Mouse (Mus musculus): ENCODE data around the gene Apoc3.

Apoc3 gene

GRCm38 (mm10) chr9:46230450-46230975, 4.9 kb downstream of the Apoc3 start:
- no peak for DNase-seq (ENCODE audit: low read depth in 2 of 2, low spot score in 2 of 2)

GRCm38 (mm10) chr9:46229573-46230449, 5.6 kb downstream of the Apoc3 start:
- peak in 1 of 2 experiments; percentile 21 for DNase-seq (ENCODE audit: low read depth in 2 of 2, low spot score in 2 of 2)

GRCm38 (mm10) chr9:46228491-46228890, 6.9 kb downstream of the Apoc3 start, which contains the start of gene Apoa1:
Apoa1 (plus strand) TSS chr9:46228580.
- DNase-seq (ENCODE audit: low read depth in 2 of 2, low spot score in 2 of 2): no peak

- DNase-seq (ENCODE audit: low read depth in 2 of 2, low spot score in 2 of 2): no peak
Observed at GRCm38 (mm10) chr9:46227064-46227614, 8.3 kb downstream of the Apoc3 start.

GRCm38 (mm10) chr9:46224945-46225660, 10.3 kb downstream of the Apoc3 start:
- DNase-seq (ENCODE audit: low read depth in 2 of 2, low spot score in 2 of 2): no peak

- no peak for DNase-seq (ENCODE audit: low read depth in 2 of 2, low spot score in 2 of 2)
Observed at GRCm38 (mm10) chr9:46224101-46224500, 11.3 kb downstream of the Apoc3 start.

- no peak for DNase-seq (ENCODE audit: low read depth in 2 of 2, low spot score in 2 of 2)
Observed at GRCm38 (mm10) chr9:46223090-46223489, 12.3 kb downstream of the Apoc3 start.

GRCm38 (mm10) chr9:46218176-46218575, 17.3 kb downstream of the Apoc3 start:
- no peak for DNase-seq (ENCODE audit: low read depth in 2 of 2, low spot score in 2 of 2)

- DNase-seq (ENCODE audit: low read depth in 2 of 2, low spot score in 2 of 2): no peak
Observed at GRCm38 (mm10) chr9:46216744-46217470, 18.5 kb downstream of the Apoc3 start.

GRCm38 (mm10) chr9:46215338-46216322, 19.8 kb downstream of the Apoc3 start:
- no peak for DNase-seq (ENCODE audit: low read depth in 2 of 2, low spot score in 2 of 2)

GRCm38 (mm10) chr9:46214946-46215337, 20.5 kb downstream of the Apoc3 start:
- no peak for DNase-seq (ENCODE audit: low read depth in 2 of 2, low spot score in 2 of 2)

- DNase-seq (ENCODE audit: low read depth in 2 of 2, low spot score in 2 of 2): no peak
Observed at GRCm38 (mm10) chr9:46214276-46214675, 21.2 kb downstream of the Apoc3 start.

GRCm38 (mm10) chr9:46210473-46210872, 25.0 kb downstream of the Apoc3 start:
- DNase-seq (ENCODE audit: low read depth in 2 of 2, low spot score in 2 of 2): no peak

GRCm38 (mm10) chr9:46208401-46208974, 26.9 kb downstream of the Apoc3 start:
- DNase-seq (ENCODE audit: low read depth in 2 of 2, low spot score in 2 of 2): no peak

GRCm38 (mm10) chr9:46207501-46207869, 28.0 kb downstream of the Apoc3 start:
- DNase-seq (ENCODE audit: low read depth in 2 of 2, low spot score in 2 of 2): no peak

- DNase-seq (ENCODE audit: low read depth in 2 of 2, low spot score in 2 of 2): no peak
Observed at GRCm38 (mm10) chr9:46206834-46207500, 28.5 kb downstream of the Apoc3 start.

GRCm38 (mm10) chr9:46199609-46200008, 35.8 kb downstream of the Apoc3 start:
- no peak for DNase-seq (ENCODE audit: low read depth in 2 of 2, low spot score in 2 of 2)

GRCm38 (mm10) chr9:46198936-46199335, 36.5 kb downstream of the Apoc3 start:
- no peak for DNase-seq (ENCODE audit: low read depth in 2 of 2, low spot score in 2 of 2)

GRCm38 (mm10) chr9:46198461-46198860, 37.0 kb downstream of the Apoc3 start:
- DNase-seq (ENCODE audit: low read depth in 2 of 2, low spot score in 2 of 2): no peak
